Mouse (Mus musculus): Measurements from ENCODE around the gene Nck2.

DNA sequence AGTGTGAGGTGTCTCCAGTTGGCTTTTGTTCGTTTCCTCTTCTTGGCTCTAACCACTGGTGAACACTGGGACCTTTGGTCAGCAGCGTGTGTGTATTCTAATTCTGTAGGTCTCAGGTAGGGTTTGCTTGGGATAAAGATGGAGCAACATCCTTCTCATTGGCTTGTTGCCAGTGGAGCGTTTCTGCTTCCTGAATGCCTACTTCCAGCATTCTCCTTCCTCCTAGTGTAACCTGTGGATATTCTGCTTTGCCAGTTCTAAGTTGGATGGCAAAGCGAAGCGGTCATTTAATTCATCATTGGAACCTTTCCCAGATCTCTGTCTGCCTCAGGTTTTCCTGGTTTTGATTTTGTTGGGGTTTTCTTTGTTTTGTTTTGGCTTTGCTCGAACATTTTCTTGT lies 59.3 kb downstream of the Nck2 start:
- no peak for TF ChIP-seq EP300 (IDR thresholded peaks at IDR 0.05; ENCODE audit: low read depth)
- no peak for TF ChIP-seq CTCF (IDR thresholded peaks at IDR 0.05; ENCODE audit: low read depth)

All from liver, postnatal 0 days (tissue).